Mouse (Mus musculus) urinary bladder, adult 18-20 months (tissue): Measurements from ENCODE around the gene Cfap161.

Experiments
- DNase-seq, 2 experiments: peaks; one replicate each; pipeline ENCODE4 v3.0.0; 2022; ENCODE audit warnings: low spot score in 2 of 2, mixed read lengths in 2 of 2

Cfap161 gene

GRCm38 (mm10) chr7:83802007-83802406 is 7.3 kb upstream of the Cfap161 start:
- no peak for DNase-seq

GRCm38 (mm10) chr7:83801483-83801875 is 6.8 kb upstream of the Cfap161 start:
- DNase-seq: no peak

GRCm38 (mm10) chr7:83800561-83801482 is 6.1 kb upstream of the Cfap161 start:
- no peak for DNase-seq

DNA sequence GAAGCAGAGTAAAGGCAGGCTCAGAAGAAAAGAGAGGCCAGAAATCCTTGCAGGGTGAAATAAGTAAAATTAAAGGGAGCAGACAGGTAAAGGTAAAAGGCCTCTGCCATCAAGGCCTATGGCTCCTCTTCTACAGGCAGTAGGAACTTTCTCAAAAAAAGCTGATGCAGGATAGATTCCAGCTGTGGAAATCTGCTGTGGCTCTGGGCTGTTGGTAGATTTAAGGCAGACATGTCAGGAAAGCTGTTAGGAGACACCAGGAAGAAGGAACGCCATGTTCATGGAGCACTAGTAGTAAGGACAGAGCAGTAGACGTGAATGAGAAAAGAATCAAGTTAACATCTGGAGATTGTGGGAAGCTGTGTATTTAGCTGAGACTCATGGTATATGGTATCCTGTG is 5.4 kb upstream of the Cfap161 start:
- no peak for DNase-seq

DNA sequence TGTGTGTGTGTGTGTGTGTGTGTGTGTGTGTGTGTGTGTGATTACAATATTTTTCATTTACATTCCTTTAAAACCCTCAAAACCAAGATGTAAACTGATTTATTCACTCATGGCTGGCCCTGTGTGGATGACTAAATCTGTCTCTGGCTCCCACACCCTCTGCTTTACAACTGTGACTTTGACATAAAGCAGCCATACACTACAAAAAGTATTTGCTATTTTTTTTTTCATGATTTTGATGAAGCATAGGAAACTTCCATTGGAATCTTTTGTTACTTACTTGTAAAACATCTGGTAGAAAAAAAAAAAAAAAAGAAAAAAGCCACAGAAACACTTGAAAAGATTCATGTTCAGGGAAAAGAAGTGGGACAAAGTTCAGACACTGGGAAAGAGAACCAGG is 3.3 kb upstream of the Cfap161 start:
- no peak for DNase-seq

- no peak for DNase-seq
Measured at GRCm38 (mm10) chr7:83796177-83796576, 1.5 kb upstream of the Cfap161 start.

GRCm38 (mm10) chr7:83794006-83794683 is 535 bp downstream of the Cfap161 start:
- no peak for DNase-seq

DNA sequence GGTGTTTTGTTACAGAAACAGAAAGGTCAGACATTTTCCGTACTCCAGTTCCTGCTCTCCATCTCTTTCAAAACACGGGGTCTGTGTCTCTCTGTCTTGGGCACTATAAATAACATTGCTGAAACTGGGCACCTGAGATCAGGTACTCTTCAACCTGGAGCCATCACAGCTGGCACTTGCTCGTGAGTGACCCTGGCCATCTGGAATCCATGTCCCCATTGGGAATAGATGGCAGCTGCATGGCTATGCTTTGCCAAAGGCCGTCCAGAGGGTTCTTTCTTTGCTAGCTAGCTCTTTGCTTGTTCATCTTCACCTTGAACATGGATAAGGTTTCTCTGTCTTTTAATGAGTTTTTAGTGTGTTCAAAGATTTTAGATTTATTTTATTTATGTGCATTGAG is 13.8 kb downstream of the Cfap161 start:
- no peak for DNase-seq

DNA sequence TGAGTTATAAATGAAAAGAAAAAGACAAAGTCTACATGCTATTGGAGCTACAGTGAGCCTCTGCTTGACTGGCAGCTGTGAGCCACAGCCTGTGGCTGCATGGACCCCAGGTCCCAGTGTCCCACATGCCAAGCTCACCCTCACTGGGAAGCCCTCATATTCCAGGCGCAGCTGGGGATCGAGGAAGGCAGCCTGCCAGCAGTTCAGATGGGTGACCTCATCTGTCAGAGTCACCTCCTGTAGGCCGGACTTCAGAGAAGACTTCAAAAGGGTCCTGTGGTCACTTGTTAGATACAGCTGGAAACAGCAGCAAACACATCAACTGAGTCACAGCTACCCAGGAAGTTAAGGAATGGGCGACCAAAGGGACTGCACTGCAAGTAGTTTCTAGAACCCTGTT is 14.7 kb downstream of the Cfap161 start:
- DNase-seq: no peak

DNA sequence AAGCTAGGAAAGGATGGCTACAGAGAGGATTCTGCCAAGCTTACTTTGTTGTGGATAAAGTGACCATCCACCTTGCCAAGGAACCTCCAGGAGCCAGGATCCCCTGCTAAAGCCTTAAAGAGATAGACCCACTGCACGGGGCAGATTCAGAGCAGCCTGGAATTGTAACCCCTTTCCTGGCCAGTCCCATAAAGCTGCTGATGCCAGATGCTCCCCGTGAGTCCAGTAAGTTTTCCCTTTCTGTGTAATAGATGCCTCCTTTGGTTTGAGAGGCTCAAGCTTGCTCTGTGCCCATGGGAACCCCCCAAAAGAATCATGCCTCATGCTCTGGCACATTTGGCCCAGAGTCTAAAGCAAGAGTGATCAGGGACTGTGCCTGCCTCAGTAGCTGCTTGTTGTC is 15.7 kb downstream of the Cfap161 start:
- DNase-seq: no peak

DNA sequence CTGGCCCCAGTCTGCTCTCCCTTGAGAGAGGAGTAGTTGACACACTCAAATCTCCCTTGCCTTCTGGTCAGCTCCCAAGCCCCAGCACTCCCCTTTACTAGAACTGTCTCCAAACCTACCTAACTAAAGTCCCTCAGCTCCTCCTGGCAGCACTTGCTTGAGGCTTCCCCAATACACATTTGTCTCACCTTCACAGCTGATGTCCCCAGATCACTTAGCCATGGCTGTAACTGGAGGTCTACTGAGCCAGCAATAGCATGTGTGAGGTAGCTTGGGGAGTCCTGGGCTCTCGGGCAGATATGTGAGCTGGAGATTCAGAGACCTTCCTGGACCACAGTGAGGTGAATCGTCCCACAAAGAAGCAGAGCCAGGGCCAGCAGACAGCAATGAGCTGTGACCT is 16.2 kb downstream of the Cfap161 start:
- no peak for DNase-seq

DNA sequence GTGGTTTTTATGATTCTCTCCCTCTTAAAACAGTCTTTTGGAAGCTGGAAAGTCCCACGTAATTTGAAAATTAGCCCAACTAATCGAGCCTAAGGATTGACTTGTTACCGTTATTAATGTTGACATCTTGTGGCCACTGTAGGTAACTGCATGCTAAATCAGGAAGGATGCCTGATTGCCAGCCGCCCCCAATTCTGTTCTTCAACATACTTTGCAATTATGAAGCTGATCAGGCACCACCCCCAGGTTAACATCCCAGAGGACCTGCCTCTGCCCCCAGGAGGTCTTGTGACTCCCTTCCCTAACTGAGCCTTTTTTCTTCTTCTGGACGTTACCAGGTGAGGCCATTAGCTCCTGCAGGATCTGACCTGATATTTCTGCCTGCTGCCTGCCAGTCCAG is 20.0 kb downstream of the Cfap161 start:
- peak in 1 of 2 experiments; percentile 13 for DNase-seq

GRCm38 (mm10) chr7:83763674-83764073 is 31.0 kb downstream of the Cfap161 start:
- no peak for DNase-seq

DNA sequence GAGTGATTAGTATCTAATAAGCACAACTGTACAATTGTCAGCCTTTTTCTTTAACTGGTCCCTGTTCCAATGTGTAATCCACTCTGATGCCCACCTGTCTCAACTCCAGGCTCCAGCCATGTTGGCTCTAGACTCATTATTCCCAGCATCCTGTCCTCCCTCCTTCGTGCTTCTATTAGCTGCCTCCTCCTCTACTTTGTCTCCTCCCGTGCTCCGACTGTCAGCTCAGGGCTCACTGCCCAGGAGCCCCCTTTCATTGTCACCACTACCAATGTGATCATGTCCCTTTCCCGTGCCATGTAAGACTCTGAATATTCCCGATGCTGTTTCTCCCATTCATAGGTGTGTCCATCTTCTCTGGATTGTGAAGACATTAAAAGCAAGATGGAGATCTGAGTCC is 32.3 kb downstream of the Cfap161 start:
- no peak for DNase-seq

DNA sequence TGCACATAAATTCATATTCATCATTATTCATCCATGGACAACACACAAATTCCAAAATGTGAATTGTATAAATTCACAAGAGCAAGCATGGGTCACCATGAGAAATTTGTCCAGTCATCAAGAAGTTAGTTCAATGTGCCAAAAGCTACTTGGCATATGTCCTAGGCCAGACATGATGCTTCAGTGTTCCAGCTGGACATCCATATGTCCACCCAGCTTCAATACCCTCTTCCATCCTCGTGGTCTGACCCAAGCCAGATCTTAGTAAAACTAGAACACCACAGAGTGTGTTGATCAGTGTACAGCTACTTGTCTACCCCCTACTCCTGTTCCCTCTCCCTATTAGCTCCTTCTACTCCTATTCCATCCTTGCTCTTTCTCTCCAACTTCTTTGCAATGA is 43.6 kb downstream of the Cfap161 start:
- DNase-seq: no peak

DNA sequence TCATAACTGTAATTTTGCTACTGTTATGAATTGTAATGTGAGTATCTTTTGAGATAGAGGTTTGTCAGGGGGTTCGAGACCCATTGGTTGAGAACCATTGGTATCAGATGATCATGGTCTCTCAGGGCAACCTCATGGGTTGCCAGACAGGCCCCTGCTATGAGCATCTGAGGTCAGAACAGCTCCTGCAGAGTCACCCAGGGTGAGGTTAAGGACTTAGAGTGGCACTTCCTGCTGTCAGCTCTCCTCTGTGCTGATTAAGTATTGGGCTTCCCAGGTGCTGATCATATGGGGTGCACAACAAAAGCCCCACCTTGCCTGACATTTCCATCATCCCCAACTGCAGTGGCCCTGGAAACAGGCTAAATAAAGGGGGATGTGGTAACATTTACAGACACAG is 46.3 kb downstream of the Cfap161 start:
- no peak for DNase-seq

DNA sequence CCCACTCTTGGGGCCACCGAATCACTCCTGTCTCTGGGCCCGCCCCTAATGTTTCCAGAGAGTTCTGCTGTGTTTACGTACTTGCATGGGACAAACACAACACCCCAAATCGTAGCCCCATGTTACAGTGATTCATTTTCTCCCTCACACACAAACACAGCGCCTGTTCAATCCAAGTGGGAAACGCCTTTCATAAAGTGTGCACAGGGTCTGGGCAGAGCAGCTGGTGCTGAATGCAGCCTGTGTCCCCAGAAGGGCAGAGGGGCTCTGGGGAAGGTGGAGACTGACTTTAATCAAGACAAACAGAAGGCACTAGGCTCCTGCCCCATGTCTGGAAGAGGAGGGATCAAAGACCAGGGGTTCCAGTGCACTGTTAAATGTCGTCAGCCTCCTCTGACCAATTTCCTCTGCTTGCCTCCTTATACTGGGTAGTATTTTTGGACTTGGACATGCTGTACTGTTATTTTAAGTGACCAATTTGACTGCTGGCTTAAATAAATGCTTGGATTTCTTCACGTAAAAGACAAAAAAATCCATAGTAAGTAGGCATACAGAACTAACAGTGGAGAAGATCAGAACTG is 48.5 kb downstream of the Cfap161 start:
- no peak for DNase-seq

GRCm38 (mm10) chr7:83745413-83746106 is 49.1 kb downstream of the Cfap161 start, which contains the start of gene Il16:
Gene Il16, minus strand, starts transcription at chr7:83745726.
- DNase-seq: no peak

GRCm38 (mm10) chr7:83745065-83745412 is 49.6 kb downstream of the Cfap161 start:
- DNase-seq: no peak

DNA sequence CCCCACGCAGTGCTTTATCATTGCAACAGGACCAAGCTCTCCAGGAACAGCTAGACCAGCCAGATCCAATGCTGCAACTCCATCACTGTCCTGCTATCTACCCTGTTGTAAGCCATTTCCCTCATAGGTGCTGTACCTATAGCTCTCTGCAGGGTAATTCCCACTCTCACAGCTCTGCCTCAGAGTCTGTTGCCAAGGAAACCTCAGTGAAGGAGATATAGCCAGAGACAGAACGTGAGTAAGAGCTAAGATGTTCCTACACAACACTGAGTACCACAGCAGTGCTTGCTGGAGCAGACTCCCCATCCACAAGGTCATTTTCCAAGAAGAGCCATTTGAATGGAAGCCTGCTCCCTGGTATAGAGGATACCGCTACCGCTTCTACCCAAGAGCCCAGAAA is 50.4 kb downstream of the Cfap161 start:
- no peak for DNase-seq

- DNase-seq: no peak
Measured at GRCm38 (mm10) chr7:83742690-83743089, 52.0 kb downstream of the Cfap161 start.

DNA sequence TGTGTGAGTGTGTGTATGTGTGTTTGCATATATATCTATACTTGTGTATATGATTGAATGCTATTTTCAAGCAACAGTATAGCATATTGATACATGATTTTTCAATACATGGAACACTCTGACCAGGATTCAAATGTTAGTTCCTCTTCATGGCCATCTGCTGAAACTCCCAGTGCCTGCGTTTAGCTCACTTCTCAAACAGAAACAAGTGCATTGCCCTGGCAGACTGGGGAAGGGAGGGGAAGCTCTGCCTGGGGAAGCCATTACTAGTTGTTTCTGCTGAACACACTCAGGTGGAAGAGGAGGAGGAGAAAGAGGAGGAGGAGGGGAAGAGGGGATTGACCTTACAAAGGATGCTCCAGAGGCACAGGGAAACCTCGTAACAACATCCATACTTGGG is 52.7 kb downstream of the Cfap161 start:
- DNase-seq: no peak
